Mouse (Mus musculus) adrenal gland, postnatal 4 days (tissue): ENCODE results near the gene Gab2. TPM values are rescaled to one million over a fixed set of nuclear protein-coding genes. Genes with fewer than 3 reads are reported as not detected.

Experiments
- total RNA-seq, 2 experiments: library from RNA; stranded (reverse); gene quantifications; 2 replicates each; pipeline ENCODE4 v1.2.3; 2021

The Gab2 gene
- total RNA-seq, 2 experiments from 2014 or later = 34.8 to 41.4 TPM

Other genes with a start within 250 kb of the Gab2 start
- gene Nars2, start 130.1 kb upstream of the Gab2 start, total RNA-seq = 10 to 100 TPM; 20.6 TPM